Mouse (Mus musculus) neutrophil, adult 5-6 weeks (primary cell): ENCODE measurements around the gene Atf5. TPM values are rescaled to one million over a fixed set of nuclear protein-coding genes. Genes with fewer than 3 reads are reported as not detected.

Experiments used
- ATAC-seq: fragments of 151-379, 151-347 bp; 2 replicates; pipeline ENCODE4 v1.8.0; 2017; ENCODE audit warnings: mild to moderate bottlenecking, moderate TSS enrichment; ENCODE audit not compliant: insufficient number of reproducible peaks, poor library complexity, low FRiP score, severe bottlenecking; ENCODE audit errors: extremely low read depth
- total RNA-seq: library from RNA; stranded (forward); fragments of 200-1000 nt; gene quantifications from 2 replicates; pipeline ENCODE4 v1.2.3, GENCODE M21; 2017

Atf5 gene
- total RNA-seq, 1 experiment from 2014 or later: 1.3 TPM

GRCm38 (mm10) chr7:44828706-44829105 is 12.2 kb upstream of the Atf5 start:
- no peak for ATAC-seq

DNA sequence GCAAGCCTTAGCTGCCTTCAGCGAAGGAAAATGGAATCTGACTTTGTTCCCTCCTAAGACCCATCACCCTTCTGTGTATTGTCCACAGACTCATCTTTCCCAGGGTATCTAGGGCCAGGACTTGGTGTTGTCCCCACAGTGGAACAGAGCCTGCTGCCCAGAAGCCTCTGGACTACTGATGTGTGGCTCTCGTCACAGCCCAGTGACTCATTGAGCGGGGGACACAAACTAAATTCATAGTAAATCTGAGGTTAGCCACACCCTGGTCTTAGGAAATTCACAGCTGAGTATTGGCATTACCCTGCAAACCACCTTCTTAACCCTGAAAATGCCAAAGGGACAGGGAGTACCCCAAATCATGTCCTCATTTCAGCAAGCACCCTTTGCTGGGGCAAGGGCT is 10.3 kb upstream of the Atf5 start:
- ATAC-seq: no peak

- ATAC-seq: peak; percentile 80
Observed at GRCm38 (mm10) chr7:44824872-44825271, 8.4 kb upstream of the Atf5 start.

- ATAC-seq: no peak
Observed at GRCm38 (mm10) chr7:44823409-44823808, 7.0 kb upstream of the Atf5 start.

GRCm38 (mm10) chr7:44821666-44822448 is 5.4 kb upstream of the Atf5 start:
- ATAC-seq: no peak

- ATAC-seq: no peak
Observed at GRCm38 (mm10) chr7:44820525-44820924, 4.1 kb upstream of the Atf5 start.

DNA sequence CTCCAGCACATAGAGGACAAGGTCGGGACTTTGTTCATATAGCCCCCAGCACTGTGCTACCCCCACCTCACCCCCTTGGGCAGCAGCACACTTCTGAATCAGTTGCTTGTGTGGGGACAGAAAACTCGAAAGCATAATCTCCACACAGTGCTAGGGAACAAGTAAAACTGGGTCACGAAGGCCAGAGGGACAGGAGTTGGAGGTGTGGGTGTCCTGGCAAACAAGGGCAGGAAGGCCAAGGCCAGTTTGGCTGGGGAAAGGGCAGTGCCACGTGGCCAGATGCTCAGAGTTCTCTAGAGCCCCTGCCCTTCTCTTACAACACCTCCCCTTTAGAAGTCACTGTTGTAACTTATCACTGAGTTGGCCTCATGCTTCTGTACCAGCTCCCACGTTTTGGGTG is 3.4 kb upstream of the Atf5 start:
- ATAC-seq: no peak

DNA sequence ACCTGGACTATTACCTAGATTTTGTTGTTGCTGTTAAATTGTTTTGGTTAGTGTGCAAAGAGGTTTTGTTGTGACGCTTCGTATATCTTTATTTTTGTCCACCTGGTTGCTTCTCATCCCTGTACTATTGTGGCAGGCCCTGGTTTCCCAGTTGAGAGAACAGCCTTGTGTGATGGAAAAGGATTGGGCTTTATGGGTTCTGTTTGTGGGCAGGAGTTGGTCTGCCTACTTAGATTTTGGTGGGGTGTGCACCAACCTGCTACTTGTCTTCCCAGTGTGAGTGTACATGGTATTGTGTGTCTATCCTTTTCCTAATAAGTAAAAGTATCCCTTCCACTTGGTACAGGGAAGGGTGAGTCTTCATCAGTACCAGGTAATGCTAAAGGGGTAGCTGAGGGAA is 2.9 kb upstream of the Atf5 start:
- no peak for ATAC-seq

DNA sequence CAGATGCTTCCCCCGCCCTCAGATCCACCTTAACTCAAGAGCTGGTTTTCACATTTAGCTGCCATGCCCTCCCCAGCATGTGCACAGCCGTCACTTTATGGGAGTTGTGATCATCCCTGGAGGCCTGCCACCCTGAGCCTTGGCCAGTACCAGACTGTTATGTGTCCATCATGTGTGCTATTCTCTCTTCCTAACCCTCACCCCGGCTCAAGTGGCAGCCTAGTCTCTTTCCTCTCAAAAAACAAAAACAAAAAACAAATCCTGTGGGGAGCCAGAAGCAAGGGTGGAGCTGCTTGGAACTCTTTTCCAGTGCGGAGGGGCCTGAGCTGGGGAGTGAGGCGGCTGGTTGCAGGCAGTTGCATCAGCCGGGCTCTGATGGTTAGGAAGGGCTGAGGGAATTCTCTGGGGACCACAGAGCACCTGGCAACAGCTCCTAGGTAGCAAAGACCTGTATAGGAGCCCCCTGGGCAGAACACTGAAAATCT is 2.3 kb upstream of the Atf5 start:
- ATAC-seq: no peak

DNA sequence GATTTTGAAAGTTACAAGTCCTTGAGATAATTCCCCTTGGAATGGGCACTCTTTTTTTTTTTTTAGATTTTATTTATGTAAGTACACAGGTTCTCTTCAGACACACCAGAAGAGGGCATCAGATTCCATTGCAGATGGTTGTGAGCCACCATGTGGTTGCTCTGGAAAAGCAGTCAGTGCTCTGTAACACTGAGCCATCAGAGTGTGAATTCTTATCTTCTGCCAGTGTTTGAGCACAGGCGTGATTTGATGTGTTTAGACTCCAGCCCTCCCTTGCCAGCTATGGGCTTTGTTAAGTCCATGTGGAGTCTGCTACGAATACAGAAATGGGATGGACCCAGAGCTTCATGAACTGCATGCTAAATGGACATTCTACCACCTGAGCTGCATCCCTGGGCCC is 1.7 kb upstream of the Atf5 start:
- ATAC-seq: no peak

DNA sequence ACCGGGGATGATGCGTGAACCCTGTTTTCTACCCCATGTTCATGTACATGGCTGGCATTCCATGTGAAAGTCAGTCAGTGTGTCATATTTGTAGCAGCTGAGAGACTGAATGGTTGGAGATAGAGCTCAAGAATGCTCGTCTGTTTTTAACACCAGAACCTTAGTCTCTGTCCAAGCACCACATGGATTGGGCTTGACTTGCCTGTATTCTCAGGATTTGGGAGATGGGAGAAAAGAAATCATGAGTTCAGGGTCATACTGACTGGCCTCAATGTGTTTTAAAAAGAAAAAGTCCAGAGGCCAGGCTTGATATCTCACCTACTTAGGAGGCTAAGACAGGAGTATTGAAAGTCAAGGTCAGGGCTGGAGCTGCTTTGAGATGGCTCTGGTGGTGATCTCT is 983 bp upstream of the Atf5 start:
- ATAC-seq: no peak

DNA sequence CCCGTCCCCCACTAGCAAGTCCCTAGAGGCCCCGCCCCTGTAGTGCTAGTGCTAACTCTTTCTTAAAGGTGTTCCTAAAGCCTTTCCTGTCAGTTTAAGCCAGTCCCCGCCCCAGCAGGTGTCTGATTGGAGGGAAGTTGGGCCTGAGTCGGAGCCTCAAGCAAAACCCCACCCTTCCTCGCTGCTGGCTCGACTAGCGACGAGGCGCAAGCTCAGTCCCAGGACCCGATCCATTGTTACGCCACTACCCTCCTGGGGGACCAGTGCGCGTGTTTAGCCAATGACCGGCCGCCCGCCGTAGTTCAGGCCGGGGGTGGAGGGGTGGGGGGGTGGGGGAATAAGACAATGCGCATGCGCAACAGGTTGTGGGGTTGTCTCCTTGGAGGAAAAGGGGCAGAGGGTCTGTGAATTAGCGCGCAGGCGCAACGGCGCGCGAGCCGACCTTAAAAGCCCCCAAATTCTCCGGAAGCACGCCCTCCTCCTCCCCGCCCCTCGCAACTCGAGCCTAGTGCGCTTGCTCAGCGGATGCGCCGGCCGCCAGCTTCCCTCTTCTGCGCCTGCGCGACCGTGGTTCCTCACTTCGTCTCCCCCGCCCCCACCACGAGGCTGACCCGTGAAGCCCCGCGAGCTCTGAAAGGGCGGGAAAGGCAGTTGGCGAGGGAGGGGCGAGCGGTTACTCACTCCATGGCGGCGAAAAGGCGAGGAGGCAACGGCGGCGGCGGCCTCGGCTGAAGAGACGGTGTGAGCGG is 563 bp downstream of the Atf5 start, which contains the start of the genes Nup62 and Il4i1:
Gene Nup62, plus strand, starts transcription at position 368 of the 749 bp plus-strand sequence.
Gene Il4i1, plus strand, starts transcription at position 667 of the 749 bp plus-strand sequence.
- ATAC-seq: peak; percentile 89

- ATAC-seq: no peak
Observed at GRCm38 (mm10) chr7:44814952-44815553, 1.4 kb downstream of the Atf5 start.

DNA sequence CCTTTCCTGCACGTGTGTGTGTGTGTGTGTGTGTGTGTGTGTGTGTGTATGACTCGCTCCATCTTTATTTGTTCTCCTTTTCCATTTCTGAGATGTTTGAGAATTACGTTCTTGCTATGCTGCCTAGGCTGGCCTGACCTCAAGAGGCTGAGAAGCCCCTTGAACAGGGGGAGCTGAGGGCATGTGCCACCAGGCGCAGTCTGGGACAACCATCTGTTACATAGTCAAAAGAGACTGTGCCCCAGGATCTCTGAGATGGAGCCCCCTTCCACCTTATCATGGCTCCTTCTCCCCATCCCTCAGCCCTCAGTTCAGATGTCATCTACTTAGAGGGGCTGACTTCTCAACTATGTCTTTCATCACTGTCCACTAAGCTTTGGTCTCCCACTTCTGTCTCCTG is 2.0 kb downstream of the Atf5 start:
- ATAC-seq: no peak

DNA sequence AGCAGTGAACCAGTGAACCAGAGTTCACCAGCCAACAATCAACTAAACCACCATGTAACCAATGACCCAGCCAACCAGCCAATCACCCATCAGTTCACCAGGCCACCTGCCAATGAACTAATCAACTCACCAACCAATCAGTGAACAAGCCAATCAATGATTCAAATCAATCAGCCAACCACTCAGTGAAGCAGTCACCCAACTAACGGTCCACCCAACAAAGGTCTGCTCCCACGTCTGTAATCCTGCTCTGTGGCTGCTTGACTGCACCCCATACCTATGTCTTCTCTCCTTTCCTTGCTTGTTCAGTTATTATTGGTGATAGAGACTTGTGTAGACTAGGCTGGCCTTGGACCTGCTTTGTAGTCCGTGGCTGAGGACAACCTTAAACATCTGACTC is 2.5 kb downstream of the Atf5 start:
- no peak for ATAC-seq

DNA sequence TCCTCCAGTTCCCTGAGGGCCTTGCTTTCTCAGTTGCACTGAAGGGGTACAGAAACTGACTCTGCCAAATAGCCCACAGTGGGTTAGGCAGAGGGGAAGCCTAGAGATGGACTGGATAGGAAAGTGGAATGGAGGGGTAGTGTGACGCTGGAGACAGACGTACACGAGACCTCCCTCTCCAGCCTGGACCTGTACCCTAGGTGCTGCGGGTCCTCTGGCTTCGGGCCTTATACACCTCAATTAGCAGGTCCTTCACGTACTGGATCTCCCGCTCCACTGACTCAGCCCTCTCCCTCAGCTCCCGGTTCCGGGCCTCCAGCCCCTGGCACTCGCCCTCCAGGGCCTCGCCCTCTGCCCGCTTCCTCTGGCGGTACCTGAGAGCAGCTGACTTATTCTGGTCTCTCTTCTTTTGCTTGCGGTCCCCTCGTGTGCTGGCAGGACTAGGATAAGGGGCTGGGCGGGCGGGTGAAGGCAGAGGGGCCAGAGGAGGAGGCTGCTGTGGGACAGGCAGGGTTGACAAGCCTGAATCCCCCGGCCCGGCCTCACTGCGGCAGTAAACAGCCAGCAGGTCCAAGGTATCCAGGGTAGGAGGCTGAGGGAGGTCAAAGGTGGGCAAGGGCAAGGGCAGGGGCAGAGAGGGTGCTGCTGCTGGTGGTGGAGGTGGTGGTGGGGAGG is 3.7 kb downstream of the Atf5 start:
- no peak for ATAC-seq

DNA sequence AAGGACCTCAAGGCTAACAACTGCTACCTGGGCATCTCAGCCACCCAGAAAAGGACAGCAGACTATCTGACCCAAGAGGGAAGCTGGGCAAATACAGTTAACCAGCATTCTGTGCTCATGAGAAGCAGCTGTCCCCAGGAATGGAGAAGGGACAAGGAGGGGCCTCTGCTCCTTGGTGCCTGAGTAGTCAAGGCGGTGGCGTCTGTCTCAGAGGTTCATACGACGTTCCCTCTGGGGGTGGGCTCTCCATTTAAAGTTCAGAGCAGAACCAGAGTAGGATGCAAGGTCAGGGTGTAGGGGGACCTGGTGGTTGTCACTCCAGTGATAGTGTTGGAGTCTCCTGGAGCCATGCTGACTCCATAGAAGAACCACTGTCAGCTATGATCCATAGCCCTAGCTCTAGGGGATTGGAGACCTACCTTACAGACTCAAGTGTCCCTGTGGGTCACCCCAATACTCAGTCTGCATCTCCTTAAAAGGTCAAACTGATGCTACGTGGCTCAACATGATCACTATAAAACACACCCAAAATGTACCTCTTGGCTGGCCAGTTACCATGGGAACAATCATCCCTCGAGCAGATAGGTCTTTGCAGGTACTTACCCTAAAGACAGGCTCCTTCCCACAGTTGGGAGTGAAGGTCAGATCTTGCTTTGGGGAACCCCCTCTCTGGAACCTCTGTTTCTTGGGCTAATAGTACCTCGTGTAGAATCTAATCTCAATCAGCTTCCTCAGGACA is 5.5 kb downstream of the Atf5 start:
- ATAC-seq: no peak

DNA sequence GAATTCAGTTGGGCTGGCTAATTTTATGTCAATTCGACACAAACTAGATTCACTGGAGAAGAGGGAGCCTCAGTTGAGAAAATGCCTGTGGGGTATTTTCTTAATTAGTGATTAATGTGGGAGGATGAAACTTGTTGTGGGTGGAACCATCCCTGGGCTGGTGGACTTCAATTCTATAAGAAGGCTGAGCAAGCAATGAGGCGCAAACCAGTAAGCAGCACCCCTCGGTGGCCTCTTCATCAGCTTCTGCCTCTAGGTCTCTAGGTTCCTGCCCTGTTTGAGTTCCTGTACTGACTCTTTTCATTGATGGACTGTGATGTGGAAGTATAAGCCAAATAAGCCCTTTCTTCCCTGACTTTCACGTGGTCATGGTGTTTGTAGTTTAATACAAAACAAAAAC is 6.1 kb downstream of the Atf5 start:
- ATAC-seq: no peak

- no peak for ATAC-seq
Observed at GRCm38 (mm10) chr7:44809466-44809865, 7.0 kb downstream of the Atf5 start.
